Mouse (Mus musculus): ENCODE results near the gene B3gnt3. TPM values are rescaled to one million over a fixed set of nuclear protein-coding genes. Genes with fewer than 3 reads are reported as not detected.

Gene B3gnt3
- total RNA-seq, 4 experiments from 2014 or later: 0.47 to 0.93 (median 0.56) TPM

DNA sequence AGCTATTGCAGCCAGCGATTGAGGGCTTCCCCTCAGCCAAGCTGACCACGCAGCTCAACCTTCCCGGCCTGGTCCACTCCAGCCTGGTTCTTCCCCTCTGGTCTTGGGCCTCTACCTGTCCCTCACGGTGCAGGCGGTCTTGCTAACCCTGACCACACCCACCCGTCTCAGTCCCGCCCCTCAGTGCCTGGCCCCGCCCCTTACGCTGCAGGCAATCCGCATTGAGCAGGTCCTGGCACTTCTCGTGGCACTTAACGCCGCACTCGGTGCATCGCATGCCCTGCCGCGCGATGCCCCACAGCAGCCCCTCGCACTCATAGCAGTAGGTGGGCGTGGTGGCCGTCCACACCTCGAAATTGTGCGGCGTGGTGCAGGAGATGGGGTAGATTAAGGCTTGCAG lies 47.0 kb downstream of the B3gnt3 start:
- DNase-seq (ENCODE audit: low spot score in 2 of 2): no peak

DNA sequence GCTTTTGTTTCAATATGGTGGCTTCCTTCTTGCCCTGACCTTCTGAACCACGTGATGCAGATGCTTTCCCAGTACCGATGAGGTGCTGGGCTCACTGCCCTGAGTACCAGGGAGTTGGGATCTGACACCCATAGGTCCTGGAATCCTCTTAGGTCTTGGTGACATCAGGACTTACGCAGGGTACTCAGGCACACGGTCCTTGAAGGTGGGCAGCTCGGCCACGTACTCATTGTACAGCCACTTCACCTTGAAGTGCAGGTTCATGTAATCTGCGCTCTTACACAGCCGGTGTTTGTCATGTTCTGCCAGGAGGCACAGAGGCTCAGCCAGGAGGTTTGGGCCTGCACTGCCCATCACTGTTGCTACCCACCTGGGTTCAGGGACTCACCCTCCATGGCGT lies 56.1 kb downstream of the B3gnt3 start:
- no peak for DNase-seq (ENCODE audit: low spot score in 2 of 2)

Other genes starting within 250 kb of the B3gnt3 start
- gene Abhd8, start 238.1 kb downstream of the B3gnt3 start, total RNA-seq (2022): 100 to 1,000 TPM; 200 to 255 (median 229) TPM
- gene Mrpl34, start 236.8 kb downstream of the B3gnt3 start, total RNA-seq (2022): 10 to 100 TPM; 38.6 to 47.2 (median 46.2) TPM
- 10 to 100 TPM; 74.9 to 82.2 (median 79.0) TPM for gene Dda1, start 232.6 kb downstream of the B3gnt3 start, total RNA-seq (2022)
- gene Ano8, start 215.8 kb downstream of the B3gnt3 start, total RNA-seq (2022): 10 to 100 TPM; 48.4 to 55.9 (median 51.6) TPM
- 10 to 100 TPM; 28.8 to 42.3 (median 32.5) TPM for gene Gtpbp3, start 213.7 kb downstream of the B3gnt3 start, total RNA-seq (2022)
- gene Plvap, start 190.0 kb downstream of the B3gnt3 start, total RNA-seq (2022): 1 to 10 TPM; 6.2 to 9.6 (median 7.4) TPM
- gene Ccdc194, start 176.1 kb downstream of the B3gnt3 start, total RNA-seq (2022): not detected
- 10 to 100 TPM in 2 of 4 experiments, 1 to 10 TPM in 2; 4.1 to 23.3 (median 8.6) TPM for gene Bst2, start 164.3 kb downstream of the B3gnt3 start, total RNA-seq (2022)
- 10 to 100 TPM; 32.6 to 43.7 (median 36.8) TPM for gene Mvb12a, start 158.9 kb downstream of the B3gnt3 start, total RNA-seq (2022)
- 1 to 10 TPM in 1 of 4 experiments, under 1 TPM in 3; 0.27 to 1.3 (median 0.54) TPM for gene Tmem221, start 142.9 kb downstream of the B3gnt3 start, total RNA-seq (2022)
- gene Nxnl1, start 135.2 kb downstream of the B3gnt3 start, total RNA-seq (2022): under 1 TPM in 2 of 4 experiments, not detected in 2; 0.14 to 0.28 TPM
- gene Slc27a1, start 132.9 kb downstream of the B3gnt3 start, total RNA-seq (2022): 100 to 1,000 TPM; 107 to 130 (median 117) TPM
- 10 to 100 TPM; 29.1 to 38.5 (median 33.6) TPM for gene Pgls, start 109.6 kb downstream of the B3gnt3 start, total RNA-seq (2022)
- 1 to 10 TPM; 2.0 to 4.6 (median 3.5) TPM for gene Fam129c, start 104.1 kb downstream of the B3gnt3 start, total RNA-seq (2022)
- 10 to 100 TPM; 53.2 to 59.7 (median 53.8) TPM for gene Colgalt1, start 90.8 kb downstream of the B3gnt3 start, total RNA-seq (2022)
- 100 to 1,000 TPM; 219 to 265 (median 239) TPM for gene Unc13a, start 30.0 kb downstream of the B3gnt3 start, total RNA-seq (2022)
- 10 to 100 TPM in 1 of 4 experiments, 1 to 10 TPM in 3; 4.6 to 10.5 (median 7.9) TPM for gene Jak3, start 25.5 kb downstream of the B3gnt3 start, total RNA-seq (2022)
- 1 to 10 TPM; 2.1 to 6.9 (median 2.6) TPM for gene Insl3, start 12.6 kb downstream of the B3gnt3 start, total RNA-seq (2022)
- gene Fcho1, start 23.9 kb upstream of the B3gnt3 start, total RNA-seq (2022): 100 to 1,000 TPM in 3 of 4 experiments, 10 to 100 TPM in 1; 92.1 to 120 (median 112) TPM
- gene Zfp709, start 180.2 kb upstream of the B3gnt3 start, total RNA-seq (2022): 10 to 100 TPM in 2 of 4 experiments, 1 to 10 TPM in 2; 8.2 to 12.4 (median 9.8) TPM
- 10 to 100 TPM; 13.7 to 19.8 (median 17.1) TPM for gene Zfp882, start 206.8 kb upstream of the B3gnt3 start, total RNA-seq (2022)
- 10 to 100 TPM; 26.8 to 31.9 (median 27.0) TPM for gene Zfp617, start 206.8 kb upstream of the B3gnt3 start, total RNA-seq (2022)
- gene Zfp961, start 249.2 kb upstream of the B3gnt3 start, total RNA-seq (2022): 10 to 100 TPM; 17.4 to 22.9 (median 17.9) TPM